Mouse (Mus musculus) limb, embryonic 10.5 days (tissue): ENCODE measurements around the gene Ubp1. TPM values are rescaled to one million over a fixed set of nuclear protein-coding genes. Genes with fewer than 3 reads are reported as not detected.

ENCODE experiments used
- DNase-seq: peaks from one replicate; pipeline ENCODE4 v3.0.0-alpha.2; 2017; ENCODE audit warnings: low spot score
- H3K27ac ChIP-seq: fragments of 300-500 bp; sonication (generic); 2 replicates; pipeline ENCODE4 v1.5.1; 2016; ENCODE audit warnings: mild to moderate bottlenecking
- H3K27me3 ChIP-seq: fragments of 300-500 bp; sonication (generic); 2 replicates; pipeline ENCODE4 v1.6.1; 2016; ENCODE audit warnings: low read depth, mild to moderate bottlenecking; ENCODE audit not compliant: poor library complexity, severe bottlenecking
- H3K36me3 ChIP-seq: fragments of 300-500 bp; sonication (generic); 2 replicates; pipeline ENCODE4 v1.6.1; 2016; ENCODE audit warnings: mild to moderate bottlenecking, moderate library complexity
- H3K4me1 ChIP-seq: fragments of 300-500 bp; sonication (generic); 2 replicates; pipeline ENCODE4 v1.6.1; 2016
- H3K4me3 ChIP-seq: fragments of 300-500 bp; sonication (generic); 2 replicates; pipeline ENCODE4 v1.5.1; 2016; ENCODE audit warnings: mild to moderate bottlenecking, moderate library complexity
- H3K9me3 ChIP-seq: fragments of 300-500 bp; sonication (generic); replicated peaks from 2 replicates; pipeline ENCODE4 v1.6.1; 2016; ENCODE audit warnings: mild to moderate bottlenecking
- WGBS: fragments of 180-500 bp; shearing (Covaris S2); methylation state at CpG from one replicate; pipeline ENCODE4 v1.1.7; 2016; 5-methylcytosine and 5-hydroxymethylcytosine counted together
- polyA plus RNA-seq: library from polyadenylated mRNA; unstranded; fragments of >200 nt; fragmentation: Nextera tagmentation; extraction: Ambion mirVana; gene quantifications from 2 replicates; pipeline ENCODE4 v1.2.1, GENCODE M21; 2016

Gene Ubp1
- polyA plus RNA-seq, 1 experiment from 2014 or later = 43.6 TPM

DNA sequence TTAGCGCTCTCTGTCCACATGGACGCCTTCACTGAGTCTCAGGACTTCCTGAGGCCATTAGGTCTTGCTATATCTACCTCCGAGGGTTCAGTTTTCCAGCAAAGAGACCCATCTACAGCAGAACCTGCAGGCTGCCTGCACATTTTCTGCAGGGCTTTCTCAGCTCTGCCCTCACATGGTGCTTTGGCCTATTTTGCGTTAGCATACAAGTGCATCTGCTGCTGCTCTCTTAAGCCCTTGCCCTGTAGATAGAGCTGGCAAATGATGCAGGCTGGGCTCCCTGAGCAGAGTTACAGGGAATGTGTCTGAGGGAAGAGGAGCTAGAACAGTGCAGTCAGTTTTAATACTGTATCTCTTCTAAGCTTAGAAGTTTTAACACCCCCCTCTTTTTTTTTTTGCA, 44.2 kb downstream of the Ubp1 start:
- H3K36me3 ChIP-seq = peaks cover 98% of the 10 kb centered on the region

DNA sequence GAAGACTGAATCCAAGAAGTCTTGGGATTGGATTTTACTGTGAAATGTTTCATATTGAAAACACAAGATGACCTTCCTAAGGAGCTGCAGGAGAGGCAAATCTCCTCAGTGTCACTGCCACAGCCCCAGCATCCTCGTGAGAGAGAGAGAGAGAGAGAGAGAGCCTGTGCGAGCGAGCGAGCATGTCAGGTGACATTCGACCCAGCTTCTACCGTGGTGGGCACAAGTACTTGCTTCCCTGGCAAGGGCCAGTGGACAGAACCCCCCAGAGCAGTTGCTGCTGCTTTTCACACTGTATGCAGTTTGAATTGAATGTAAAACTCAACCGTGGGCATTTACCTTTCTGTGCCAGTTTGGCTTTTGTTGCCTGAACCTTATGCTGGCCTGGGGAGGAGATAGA, 44.7 kb downstream of the Ubp1 start:
- no peaks in the 10 kb centered on the region for H3K27me3 ChIP-seq
- H3K4me3 ChIP-seq = no peak overlapping the region
- 92% methylated on average over 7 of the region's 7 CpGs for WGBS
- H3K36me3 ChIP-seq = peaks cover 93% of the 10 kb centered on the region
- H3K27ac ChIP-seq = no peak overlapping the region
- no peaks in the 10 kb centered on the region for H3K9me3 ChIP-seq
- DNase-seq = no peak
- 0 out of 2 replicates have a peak, but pooled peaks cover 6% of the 10 kb centered on the region for H3K4me1 ChIP-seq

More for the DNA sequence above, 44.2 kb downstream of the Ubp1 start:
- DNase-seq = no peak
- WGBS = 92% methylated on average over 4 of the region's 4 CpGs
- Histone ChIP-seq H3K4me1 (0 out of 2 replicates have a peak, but pooled peaks cover 6% of the 10 kb centered on the region), H3K4me3 (no peak overlapping the region), H3K9me3 (no peaks in the 10 kb centered on the region), H3K27me3 (no peaks in the 10 kb centered on the region), H3K27ac (no peak overlapping the region)

DNA sequence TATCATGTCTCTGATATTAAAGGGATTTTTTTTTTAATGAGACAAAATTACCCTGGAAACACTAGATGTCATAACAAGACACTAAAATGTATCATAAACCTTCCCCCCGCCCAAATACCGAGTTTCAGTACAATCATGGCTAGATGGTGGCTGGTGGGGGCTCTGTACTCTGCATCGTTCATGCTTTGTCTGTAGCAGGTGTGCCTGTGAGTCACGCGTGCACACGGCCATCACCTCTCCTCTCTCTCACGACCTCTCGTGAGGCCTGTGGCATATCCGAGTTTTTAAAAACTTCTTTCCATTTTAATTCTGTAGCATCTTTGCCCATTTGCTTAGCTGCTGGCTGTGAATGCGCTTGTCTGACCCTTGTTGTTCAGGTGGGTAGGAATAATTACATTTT, 45.5 kb downstream of the Ubp1 start:
- H3K27ac ChIP-seq = no peak overlapping the region
- WGBS = 95% methylated on average over 10 of the region's 10 CpGs
- no peak for DNase-seq
- 0 out of 2 replicates have a peak, but pooled peaks cover 6% of the 10 kb centered on the region for H3K4me1 ChIP-seq
- no peaks in the 10 kb centered on the region for H3K27me3 ChIP-seq
- peaks cover 86% of the 10 kb centered on the region for H3K36me3 ChIP-seq
- H3K4me3 ChIP-seq = no peak overlapping the region
- no peaks in the 10 kb centered on the region for H3K9me3 ChIP-seq

DNA sequence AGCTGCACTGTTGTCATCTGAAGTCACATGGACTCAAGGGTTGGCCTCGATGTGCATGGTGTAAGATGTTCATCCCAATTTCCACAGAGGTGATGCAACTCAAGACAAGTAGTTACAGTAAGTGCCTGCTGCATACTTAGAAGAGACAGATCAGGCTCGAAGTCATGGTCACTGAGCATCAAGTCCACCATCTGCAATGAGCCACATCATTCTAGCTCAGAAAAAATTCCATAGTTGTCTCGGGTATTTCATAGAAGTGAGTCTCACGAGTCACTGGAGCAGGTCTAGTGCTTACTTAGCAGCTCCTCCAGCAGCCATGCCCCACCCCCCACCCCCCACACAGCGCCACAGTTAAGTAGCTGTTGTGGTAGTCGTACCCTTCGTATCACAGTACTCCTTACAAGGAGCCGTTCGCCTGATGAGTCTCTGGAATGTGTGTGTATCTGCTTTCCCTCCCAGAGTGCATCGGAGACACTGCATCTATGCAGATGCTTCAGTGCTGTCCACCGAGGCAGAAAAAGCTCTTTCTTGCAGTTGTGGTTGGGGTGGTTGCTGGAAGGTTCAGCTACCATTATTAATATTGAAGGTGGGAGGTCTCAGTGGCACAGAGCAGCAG, 46.6 kb downstream of the Ubp1 start:
- H3K4me3 ChIP-seq = no peak overlapping the region
- DNase-seq = no peak
- H3K27ac ChIP-seq = no peak overlapping the region
- H3K9me3 ChIP-seq = no peaks in the 10 kb centered on the region
- peaks cover 80% of the 10 kb centered on the region for H3K36me3 ChIP-seq
- H3K4me1 ChIP-seq = 0 out of 2 replicates have a peak, but pooled peaks cover 6% of the 10 kb centered on the region
- WGBS = 89% methylated on average over 11 of the region's 11 CpGs
- H3K27me3 ChIP-seq = no peaks in the 10 kb centered on the region

DNA sequence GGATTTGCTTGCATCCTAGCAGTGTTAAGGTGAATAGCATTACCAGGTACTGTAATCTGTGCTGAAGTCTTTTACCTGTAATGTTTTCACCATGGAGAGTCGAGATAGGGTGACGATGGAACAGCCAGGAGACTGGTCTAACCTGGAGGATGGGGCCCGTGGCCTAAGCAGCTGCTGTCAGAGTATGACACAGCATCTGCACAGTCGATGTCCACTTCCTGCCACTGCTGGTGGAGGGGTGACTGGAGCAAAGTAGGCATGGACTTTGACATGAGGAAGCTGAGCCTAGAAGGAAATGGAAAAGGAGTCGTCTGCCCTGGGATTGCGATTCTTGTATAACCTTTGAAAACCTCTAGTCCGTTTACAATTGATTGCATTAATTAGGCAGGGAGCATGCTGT, 47.9 kb downstream of the Ubp1 start:
- Histone ChIP-seq H3K36me3 (peaks cover 66% of the 10 kb centered on the region), H3K27me3 (no peaks in the 10 kb centered on the region), H3K9me3 (no peaks in the 10 kb centered on the region), H3K4me1 (0 out of 2 replicates have a peak, but pooled peaks cover 6% of the 10 kb centered on the region), H3K4me3 (no peak overlapping the region), H3K27ac (no peak overlapping the region)
- WGBS = 88% methylated on average over 7 of the region's 7 CpGs
- DNase-seq = no peak

DNA sequence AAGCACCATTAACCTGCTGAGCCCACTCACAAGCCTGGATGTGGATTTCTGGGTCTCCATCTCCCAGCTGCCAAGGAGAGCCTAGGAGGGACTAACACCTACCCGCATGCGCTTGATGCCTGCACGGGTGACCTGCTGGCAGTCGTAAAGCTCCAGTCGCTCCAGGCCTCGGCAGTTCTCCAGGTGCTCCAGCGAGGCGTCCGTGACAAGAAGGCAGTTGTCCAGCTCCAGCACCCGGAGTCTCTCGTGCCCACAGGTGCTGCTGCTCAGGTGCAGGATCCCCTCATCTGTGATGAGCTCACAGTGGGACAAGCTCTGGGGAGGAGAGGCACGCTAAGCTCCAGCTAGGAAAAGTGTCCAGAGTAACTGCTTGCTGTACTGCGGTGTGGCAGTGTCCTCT, 48.6 kb downstream of the Ubp1 start:
- Histone ChIP-seq H3K4me3 (no peak overlapping the region), H3K9me3 (no peaks in the 10 kb centered on the region), H3K27me3 (no peaks in the 10 kb centered on the region), H3K36me3 (peaks cover 59% of the 10 kb centered on the region), H3K27ac (no peak overlapping the region), H3K4me1 (0 out of 2 replicates have a peak, but pooled peaks cover 6% of the 10 kb centered on the region)
- WGBS = 85% methylated on average over 13 of the region's 13 CpGs
- DNase-seq = no peak

DNA sequence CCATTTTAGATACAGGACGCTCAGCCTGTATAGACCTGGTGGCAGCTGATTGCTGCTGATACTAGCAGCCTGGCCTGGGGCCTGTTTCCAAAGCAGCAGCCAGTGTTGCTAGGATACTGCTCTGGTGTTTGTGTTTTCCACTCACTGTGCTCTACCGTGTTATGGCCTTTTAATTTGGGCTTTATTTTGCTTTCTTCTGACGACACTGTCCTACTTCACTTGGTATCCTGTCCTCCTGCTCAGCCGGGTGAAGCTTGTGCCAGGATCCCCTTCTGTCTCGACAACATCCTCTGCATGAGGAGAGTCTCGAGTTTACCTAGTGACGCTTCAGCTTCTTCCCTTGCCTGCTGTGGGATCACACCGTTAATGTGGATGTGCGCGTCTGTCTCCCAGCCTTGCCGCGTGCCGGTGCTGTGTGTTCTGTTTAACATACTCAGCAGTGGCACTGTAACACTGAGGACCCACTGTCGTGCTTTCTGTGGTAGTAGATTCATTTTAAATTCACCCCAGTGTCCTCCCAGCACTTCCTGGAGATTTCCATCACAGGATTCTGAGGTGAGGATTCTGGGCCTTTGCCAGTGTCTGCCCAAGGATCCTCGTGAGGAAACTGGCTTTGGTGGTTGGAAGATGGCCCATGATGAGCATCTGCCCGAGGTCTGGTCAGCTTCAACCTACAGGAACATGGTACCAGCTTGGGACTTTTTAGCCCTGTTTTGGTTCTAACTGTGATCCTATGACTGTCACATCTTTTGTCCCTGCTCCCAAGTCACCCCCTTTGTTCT, 50.6 kb downstream of the Ubp1 start:
- WGBS = 84% methylated on average over 16 of the region's 16 CpGs
- peaks cover 40% of the 10 kb centered on the region for H3K36me3 ChIP-seq
- no peak for DNase-seq
- no peaks in the 10 kb centered on the region for H3K9me3 ChIP-seq
- no peaks in the 10 kb centered on the region for H3K27me3 ChIP-seq
- no peak overlapping the region for H3K4me3 ChIP-seq
- 0 out of 2 replicates have a peak, but pooled peaks cover 6% of the 10 kb centered on the region for H3K4me1 ChIP-seq
- H3K27ac ChIP-seq = no peak overlapping the region

DNA sequence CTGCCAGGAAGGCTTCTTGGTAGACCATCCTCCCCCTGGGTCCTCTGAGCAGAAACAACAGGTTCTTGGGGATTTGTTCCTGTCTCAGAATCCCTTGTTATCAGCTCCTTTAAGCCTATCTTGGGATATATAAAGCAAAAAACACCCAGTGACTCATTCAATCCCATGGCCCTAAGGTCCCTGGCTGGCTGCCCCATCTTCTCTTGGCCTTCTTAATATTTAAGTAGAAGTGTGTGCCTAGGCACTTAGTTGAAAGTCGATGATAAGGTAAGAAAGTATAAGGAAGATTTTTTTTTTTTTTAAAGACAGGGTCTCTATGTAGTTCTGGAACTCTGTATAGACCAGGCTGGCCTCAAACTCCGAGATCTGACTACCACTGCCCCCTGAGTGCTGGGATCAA, 51.7 kb downstream of the Ubp1 start:
- Histone ChIP-seq H3K27me3 (no peaks in the 10 kb centered on the region), H3K36me3 (peaks cover 28% of the 10 kb centered on the region), H3K4me1 (0 out of 2 replicates have a peak, but pooled peaks cover 6% of the 10 kb centered on the region), H3K27ac (no peak overlapping the region), H3K4me3 (no peak overlapping the region), H3K9me3 (no peaks in the 10 kb centered on the region)
- WGBS = 87% methylated on average over 2 of the region's 2 CpGs
- DNase-seq = no peak

DNA sequence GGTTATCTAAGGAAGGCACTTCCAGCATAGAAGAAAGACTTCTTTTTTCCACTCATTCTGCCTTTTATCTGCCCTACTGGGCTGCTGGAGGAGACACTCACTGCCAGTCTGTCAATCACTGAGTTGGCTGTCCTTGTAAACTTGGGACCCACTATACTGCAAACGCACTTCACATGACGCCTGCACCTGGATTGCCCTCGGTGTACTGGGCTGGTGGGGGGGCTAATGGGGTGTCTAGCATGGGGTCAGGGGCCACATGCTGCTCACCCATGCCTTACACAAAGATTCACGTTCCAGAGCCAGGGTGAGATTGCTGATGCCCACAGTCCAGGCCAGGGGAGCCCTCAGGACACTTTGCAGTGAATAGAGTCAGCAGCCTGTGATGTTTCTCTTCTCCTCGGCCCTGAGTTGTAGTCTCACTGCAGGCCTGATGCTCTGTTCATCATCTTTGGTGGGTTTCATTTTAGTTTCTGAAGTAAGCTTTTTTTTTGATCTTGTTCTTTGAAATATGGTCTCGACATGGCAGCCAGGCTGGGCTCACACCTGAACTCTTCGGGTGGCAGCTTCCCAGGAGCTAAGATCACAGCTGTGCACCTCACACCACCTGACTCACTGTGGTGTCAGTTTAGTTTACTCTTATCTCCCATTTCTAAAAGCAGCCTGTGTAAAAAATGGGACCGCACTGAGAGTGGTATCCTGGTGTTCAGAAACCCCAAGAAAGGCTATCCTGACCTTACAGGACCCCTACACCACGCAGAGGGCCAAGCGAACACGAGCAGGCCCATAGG, 52.3 kb downstream of the Ubp1 start:
- no peak overlapping the region for H3K27ac ChIP-seq

DNA sequence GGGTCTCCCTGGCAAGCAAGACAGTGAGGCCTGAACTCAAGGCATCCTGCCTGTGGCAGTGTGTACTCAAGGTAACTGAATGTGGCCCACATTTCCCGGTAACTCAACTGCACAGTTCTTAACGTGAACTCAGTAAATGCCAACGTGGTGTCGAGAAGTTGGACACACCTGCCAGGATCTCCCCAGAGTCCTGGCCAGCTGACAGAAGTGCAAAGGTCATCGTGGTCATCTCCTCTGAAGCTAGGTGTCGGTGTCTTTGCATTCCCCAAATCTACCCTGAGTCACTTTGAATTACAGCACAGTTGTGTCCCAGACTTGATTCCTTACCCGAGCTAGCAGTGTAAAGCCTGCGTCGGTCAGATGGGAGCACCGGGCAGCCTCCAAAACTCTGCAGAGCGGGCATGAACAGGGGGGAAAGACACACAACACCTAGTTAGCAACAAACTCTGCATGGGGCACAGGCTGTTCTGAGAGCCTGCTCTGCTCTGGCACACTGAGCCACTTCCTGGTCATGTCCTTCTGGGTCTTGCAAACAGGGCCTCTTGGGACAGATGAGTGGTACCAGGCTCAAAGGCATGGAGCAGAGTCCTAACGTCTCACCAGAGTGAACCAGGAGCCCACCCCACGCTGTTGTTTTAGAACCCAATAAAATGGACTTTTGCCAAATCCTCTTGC, 54.3 kb downstream of the Ubp1 start:
- no peak for DNase-seq
- no peak overlapping the region for H3K4me3 ChIP-seq
- H3K27me3 ChIP-seq = no peaks in the 10 kb centered on the region
- 84% methylated on average over 13 of the region's 13 CpGs for WGBS
- H3K4me1 ChIP-seq = no peaks in the 10 kb centered on the region
- H3K36me3 ChIP-seq = peaks cover 4% of the 10 kb centered on the region; the same call in 1 of the 2 replicates
- H3K9me3 ChIP-seq = no peaks in the 10 kb centered on the region
- H3K27ac ChIP-seq = no peak overlapping the region

More for the DNA sequence above, 52.3 kb downstream of the Ubp1 start:
- Histone ChIP-seq H3K4me3 (no peak overlapping the region), H3K9me3 (no peaks in the 10 kb centered on the region), H3K4me1 (0 out of 2 replicates have a peak, but pooled peaks cover 6% of the 10 kb centered on the region), H3K27me3 (no peaks in the 10 kb centered on the region), H3K36me3 (peaks cover 22% of the 10 kb centered on the region)
- DNase-seq = no peak
- WGBS = 86% methylated on average over 11 of the region's 11 CpGs

DNA sequence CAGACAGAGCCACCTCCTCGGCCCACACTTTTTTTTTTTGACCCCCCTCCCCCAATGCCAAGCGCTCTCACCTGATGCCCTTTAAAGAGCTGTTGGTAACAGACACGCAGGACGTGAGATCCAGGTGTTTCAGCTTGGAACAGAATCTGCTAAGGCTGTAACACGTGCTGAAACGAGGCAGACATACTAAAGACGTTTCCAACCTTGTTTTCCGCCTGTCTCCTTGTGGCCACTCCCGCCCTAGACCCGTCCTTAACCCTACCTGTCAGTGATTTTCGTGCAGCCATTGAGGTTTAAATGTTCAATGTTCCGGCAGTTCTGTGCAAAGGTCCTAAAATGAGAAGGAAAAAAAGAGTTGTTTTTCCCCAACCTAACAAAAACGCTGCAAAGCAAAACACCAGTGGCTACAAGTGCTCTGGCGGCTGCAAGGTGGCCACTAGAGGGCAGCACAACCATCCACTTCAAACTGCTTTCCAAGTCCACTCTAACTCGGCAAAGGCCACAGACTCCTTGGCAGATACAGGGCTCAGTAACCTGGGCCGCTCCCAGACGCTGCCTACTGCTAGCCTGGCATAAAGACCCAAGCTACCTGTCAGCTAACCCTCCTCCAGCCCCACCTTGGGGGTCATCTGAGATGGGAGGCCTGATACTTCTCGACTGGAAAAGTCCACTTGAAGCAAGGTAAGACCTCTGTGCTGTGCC, 60.0 kb downstream of the Ubp1 start:
- WGBS = 28% methylated on average over 18 of the region's 18 CpGs
- Histone ChIP-seq H3K36me3 (no peaks in the 10 kb centered on the region), H3K4me1 (no peaks in the 10 kb centered on the region), H3K27ac (peak overlapping the region; percentile 19; the same call in 1 of the 2 replicates), H3K4me3 (peak overlapping the region; percentile 25; the same call in 1 of the 2 replicates), H3K9me3 (no peaks in the 10 kb centered on the region), H3K27me3 (no peaks in the 10 kb centered on the region)
- DNase-seq = peak; percentile 92

DNA sequence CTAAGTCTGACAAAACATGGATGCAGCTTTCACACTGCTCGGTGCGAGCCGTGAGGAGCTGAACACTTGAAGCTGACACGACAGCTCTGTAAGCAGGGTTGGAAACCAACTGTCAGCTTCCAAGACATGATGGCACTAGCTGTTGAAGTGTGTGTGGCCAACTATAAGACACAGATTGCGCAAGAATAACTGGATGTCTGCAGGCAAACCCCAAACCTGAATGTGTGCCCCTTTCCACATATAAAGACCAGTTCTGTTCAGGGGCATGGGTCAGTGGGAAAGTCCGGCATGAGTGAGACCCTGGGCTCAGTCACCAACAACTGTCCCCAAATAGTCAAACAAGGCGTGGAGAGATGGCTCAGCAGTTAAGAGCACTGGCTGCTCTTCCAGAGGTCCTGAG, 62.1 kb downstream of the Ubp1 start:
- Histone ChIP-seq H3K27ac (no peak overlapping the region), H3K9me3 (no peaks in the 10 kb centered on the region), H3K4me1 (no peaks in the 10 kb centered on the region), H3K4me3 (no peak overlapping the region), H3K36me3 (no peaks in the 10 kb centered on the region), H3K27me3 (no peaks in the 10 kb centered on the region)
- DNase-seq = no peak
- 89% methylated on average over 7 of the region's 7 CpGs for WGBS
